Mouse (Mus musculus): Measurements from ENCODE around the gene Gm20479.

The Gm20479 gene

GRCm38 (mm10) chr7:27369111-27369510 lies 11.9 kb upstream of the Gm20479 start:
- intact Hi-C loops (cut with DNase I) = no loop called here

GRCm38 (mm10) chr7:27367976-27368375 lies 10.8 kb upstream of the Gm20479 start:
- intact Hi-C loops (cut with DNase I) = no loop called here

- intact Hi-C loops (cut with DNase I) = no loop called here
These were observed 9.0 kb upstream of the Gm20479 start for GRCm38 (mm10) chr7:27366082-27366844.

GRCm38 (mm10) chr7:27364379-27364778 lies 7.2 kb upstream of the Gm20479 start:
- intact Hi-C loops (cut with DNase I) = no loop called here

- intact Hi-C loops (cut with DNase I) = no loop called here
These were observed 4.2 kb upstream of the Gm20479 start for GRCm38 (mm10) chr7:27361283-27361946.

GRCm38 (mm10) chr7:27360749-27361148 lies 3.5 kb upstream of the Gm20479 start:
- intact Hi-C loops (cut with DNase I) = no loop called here

- intact Hi-C loops (cut with DNase I) = no loop called here
These were observed 2.6 kb upstream of the Gm20479 start for GRCm38 (mm10) chr7:27359706-27360358.

- intact Hi-C loops (cut with DNase I) = no loop called here
These were observed 1.9 kb upstream of the Gm20479 start for GRCm38 (mm10) chr7:27359162-27359561.

- intact Hi-C loops (cut with DNase I) = no loop called here
These were observed 368 bp upstream of the Gm20479 start for GRCm38 (mm10) chr7:27357595-27357978.

- intact Hi-C loops (cut with DNase I) = no loop called here
These were observed 971 bp downstream of the Gm20479 start for GRCm38 (mm10) chr7:27356248-27356647.

GRCm38 (mm10) chr7:27355745-27356240 lies 1.4 kb downstream of the Gm20479 start, which contains the start of gene Shkbp1:
Gene Shkbp1, minus strand, starts transcription at chr7:27356019.
- intact Hi-C loops (cut with DNase I) = no loop called here

- intact Hi-C loops (cut with DNase I) = no loop called here
These were observed 2.0 kb downstream of the Gm20479 start for GRCm38 (mm10) chr7:27355261-27355660.

- intact Hi-C loops (cut with DNase I) = no loop called here
These were observed 2.4 kb downstream of the Gm20479 start for GRCm38 (mm10) chr7:27354783-27355182.

GRCm38 (mm10) chr7:27354144-27354543 lies 3.1 kb downstream of the Gm20479 start:
- intact Hi-C loops (cut with DNase I) = no loop called here

- intact Hi-C loops (cut with DNase I) = no loop called here
These were observed 11.8 kb downstream of the Gm20479 start for GRCm38 (mm10) chr7:27345444-27345843.

- intact Hi-C loops (cut with DNase I) = no loop called here
These were observed 14.6 kb downstream of the Gm20479 start for GRCm38 (mm10) chr7:27342595-27342994.

- intact Hi-C loops (cut with DNase I) = loop anchor here (10.0 kb wide), 2 partner anchors 185 to 335 kb away; partner anchors contain the start of genes Hipk4 and Map3k10
These were observed 17.7 kb downstream of the Gm20479 start for GRCm38 (mm10) chr7:27339519-27339918.

- intact Hi-C loops (cut with DNase I) = loop anchor here (10.0 kb wide), 2 partner anchors 186 to 336 kb away; partner anchors contain the start of genes Hipk4 and Map3k10
These were observed 18.1 kb downstream of the Gm20479 start for GRCm38 (mm10) chr7:27339114-27339513.

GRCm38 (mm10) chr7:27337175-27337853 lies 19.9 kb downstream of the Gm20479 start, which contains the start of gene Ltbp4:
Gene Ltbp4, minus strand, starts transcription at chr7:27337692.
- intact Hi-C loops (cut with DNase I) = loop anchor here (10.0 kb wide), 2 partner anchors 187 to 337 kb away; partner anchors contain the start of genes Hipk4 and Map3k10

GRCm38 (mm10) chr7:27335928-27336823 lies 21.0 kb downstream of the Gm20479 start:
- intact Hi-C loops (cut with DNase I) = loop anchor here (1.0 to 10.0 kb wide), 3 partner anchors 49 to 339 kb away; partner anchors contain the start of genes Hipk4 and Map3k10

Data from adrenal gland (tissue).